Mouse (Mus musculus) myocyte (in vitro differentiated cells): ENCODE data around the gene Itsn1.

Experiments
- CEBPB ChIP-seq: IDR thresholded peaks from 2 replicates; pipeline ENCODE4 v1.6.1; 2011; ENCODE audit warnings: mild to moderate bottlenecking, moderate library complexity; ENCODE audit not compliant: poor library complexity, insufficient read depth, severe bottlenecking
- E2F4 ChIP-seq: IDR thresholded peaks from one replicate; pipeline ENCODE4 v1.6.1; 2011; ENCODE audit warnings: mild to moderate bottlenecking, control low read depth, moderate library complexity; ENCODE audit not compliant: insufficient read depth
- MAX ChIP-seq: IDR thresholded peaks from one replicate; pipeline ENCODE4 v1.6.1; 2011; ENCODE audit warnings: low read depth, mild to moderate bottlenecking, control low read depth
- MYOD1 ChIP-seq, 3 experiments: IDR thresholded peaks; one replicate each; pipeline ENCODE4 v1.6.1; 2011; ENCODE audit warnings: control low read depth in 2 of 3, low read depth in 2 of 3, mild to moderate bottlenecking in 2 of 3, moderate library complexity in 1 of 3; ENCODE audit not compliant: insufficient read length in 2 of 3, control insufficient read depth in 1 of 3
- MYOG ChIP-seq, 3 experiments: IDR thresholded peaks; one replicate each; pipeline ENCODE4 v1.6.1; 2011; ENCODE audit warnings: control low read depth in 2 of 3, low read depth in 2 of 3, mild to moderate bottlenecking in 2 of 3; ENCODE audit not compliant: insufficient read length in 2 of 3, control insufficient read depth in 1 of 3, insufficient read depth in 1 of 3
- POLR2A ChIP-seq: IDR thresholded peaks from one replicate; pipeline ENCODE4 v1.6.1; 2011; ENCODE audit warnings: low read depth, mild to moderate bottlenecking, control low read depth, moderate library complexity; ENCODE audit not compliant: insufficient read length
- POLR2AphosphoS2 ChIP-seq: IDR thresholded peaks from one replicate; pipeline ENCODE4 v1.6.1; 2011; ENCODE audit warnings: low read depth, control low read depth; ENCODE audit not compliant: insufficient read length
- REST ChIP-seq: IDR thresholded peaks from one replicate; pipeline ENCODE4 v1.6.1; 2011; ENCODE audit warnings: mild to moderate bottlenecking, control low read depth, moderate library complexity; ENCODE audit not compliant: insufficient read depth, insufficient read length
- SRF ChIP-seq: IDR thresholded peaks from one replicate; pipeline ENCODE4 v1.6.1; 2011; ENCODE audit warnings: low read depth; ENCODE audit not compliant: control insufficient read depth, insufficient read length
- TCF3 ChIP-seq: IDR thresholded peaks from one replicate; pipeline ENCODE4 v1.6.1; 2011; ENCODE audit warnings: low read depth, control low read depth; ENCODE audit not compliant: insufficient read length
- USF1 ChIP-seq: IDR thresholded peaks from one replicate; pipeline ENCODE4 v1.6.1; 2011; ENCODE audit warnings: low read depth, mild to moderate bottlenecking, control low read depth, moderate library complexity

- TF ChIP-seq POLR2AphosphoS2 (peak; percentile 94), REST (no peak), POLR2A (peak; percentile 99), MAX (no peak), E2F4 (no peak), MYOD1 (IDR thresholded peaks at IDR 0.05; ENCODE audit: control insufficient read depth in 1 of 3, insufficient read length in 2 of 3, low read depth in 2 of 3) (peak in 1 of 3 experiments; percentile 9), CEBPB (no peak), MYOG (IDR thresholded peaks at IDR 0.05; ENCODE audit: control insufficient read depth in 1 of 3, insufficient read depth in 1 of 3, insufficient read length in 2 of 3, low read depth in 2 of 3) (peak in 1 of 3 experiments; percentile 3), USF1 (no peak), SRF (no peak), TCF3 (no peak)
These were observed at the start of gene Itsn1 for GRCm38 (mm10) chr16:91729066-91729482.
